Mouse (Mus musculus): ENCODE measurements around the gene Zfp580. TPM values are rescaled to one million over a fixed set of nuclear protein-coding genes. Genes with fewer than 3 reads are reported as not detected.
A peak's percentile ranks its signal among the peaks of the same experiment; 100 is the strongest.

Gene Zfp580
- polyA plus RNA-seq, 1 experiment from 2014 or later: 30.4 TPM

GRCm38 (mm10) chr7:5080815-5081214 lies 29.5 kb downstream of the Zfp580 start:
- Histone ChIP-seq H3K27me3 (replicated peaks; ENCODE audit: insufficient read depth, low read length) (no peaks in the 10 kb centered on the region), H3K36me3 (ENCODE audit: insufficient read depth, low read length) (peaks cover 21% of the 10 kb centered on the region; the same call in 1 of the 2 replicates), H3K27ac (ENCODE audit: low read length) (peak overlapping the region; percentile 90), H3K9ac (replicated peaks; ENCODE audit: low read depth) (peak overlapping the region; percentile 79), H3K4me1 (ENCODE audit: insufficient read depth, low read depth, low read length) (peaks cover 7% of the 10 kb centered on the region), H3K4me2 (replicated peaks; ENCODE audit: low read depth, low read length) (peak overlapping the region; percentile 70), H3K9me3 (ENCODE audit: low read length) (no peaks in the 10 kb centered on the region), H3K4me3 (ENCODE audit: low read depth, low read length) (peak overlapping the region; percentile 69)
- DNase-seq (ENCODE audit: low spot score) (no peak), ATAC-seq (no peak)
- 7% methylated on average over 6 of the region's 6 CpGs for WGBS
- no peak for TF ChIP-seq EP300 (IDR thresholded peaks at IDR 0.05)
- TF ChIP-seq CTCF (IDR thresholded peaks at IDR 0.05): no peak

DNA sequence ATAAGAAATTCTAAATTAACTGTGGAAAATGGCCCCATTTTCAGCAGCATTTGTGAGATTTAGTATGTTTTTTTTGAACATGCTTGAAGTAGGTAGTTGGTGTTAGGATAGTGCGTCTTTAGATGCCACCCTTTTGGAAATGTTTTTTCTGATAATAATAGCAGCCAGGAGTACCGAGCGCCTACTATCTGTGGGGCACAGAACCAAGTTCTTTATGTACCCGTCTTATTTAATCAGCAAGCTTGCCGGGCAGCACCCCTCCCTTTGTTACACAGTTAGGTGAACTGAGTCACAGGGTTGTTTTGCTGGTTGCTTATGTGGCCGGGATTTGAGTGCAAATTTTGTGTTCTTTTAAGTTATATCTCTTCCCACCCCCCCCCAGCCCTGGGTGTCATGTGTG lies 29.9 kb downstream of the Zfp580 start:
- no peaks in the 10 kb centered on the region for H3K27me3 ChIP-seq (replicated peaks; ENCODE audit: insufficient read depth, low read length)
- no peak for ATAC-seq
- H3K27ac ChIP-seq (ENCODE audit: low read length): no peak overlapping the region
- H3K9me3 ChIP-seq (ENCODE audit: low read length): no peaks in the 10 kb centered on the region
- TF ChIP-seq EP300 (IDR thresholded peaks at IDR 0.05): no peak
- TF ChIP-seq CTCF (IDR thresholded peaks at IDR 0.05): no peak
- no peak overlapping the region for H3K9ac ChIP-seq (replicated peaks; ENCODE audit: low read depth)
- 42% methylated on average over 6 of the region's 6 CpGs for WGBS
- H3K4me2 ChIP-seq (replicated peaks; ENCODE audit: low read depth, low read length): peak overlapping the region; percentile 70
- H3K36me3 ChIP-seq (ENCODE audit: insufficient read depth, low read length): peaks cover 18% of the 10 kb centered on the region; the same call in 1 of the 2 replicates
- DNase-seq (ENCODE audit: low spot score): no peak
- H3K4me1 ChIP-seq (ENCODE audit: insufficient read depth, low read depth, low read length): peaks cover 7% of the 10 kb centered on the region
- peak overlapping the region; percentile 69; the same call in 1 of the 2 replicates for H3K4me3 ChIP-seq (ENCODE audit: low read depth, low read length)

DNA sequence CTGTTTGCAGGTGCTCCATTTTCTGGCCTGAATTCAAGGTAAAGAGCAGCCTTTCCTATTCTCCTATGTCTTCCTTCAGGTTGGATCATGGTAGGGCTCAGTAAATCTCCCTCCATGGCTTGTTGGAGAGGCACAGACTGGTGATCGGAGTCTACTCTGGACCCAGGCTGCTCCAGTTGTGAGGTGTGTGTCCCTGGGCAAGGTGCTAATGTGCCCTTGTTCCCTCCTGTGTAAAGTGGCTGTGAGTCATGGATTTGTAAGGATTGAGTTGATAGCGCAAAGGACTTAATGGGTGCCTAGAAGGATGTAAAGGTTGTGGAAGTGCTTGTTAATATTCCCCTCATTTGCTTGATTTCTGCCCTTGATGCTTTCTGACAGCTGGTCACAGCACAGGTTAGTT lies 30.6 kb downstream of the Zfp580 start:
- Histone ChIP-seq H3K36me3 (ENCODE audit: insufficient read depth, low read length) (peaks cover 11% of the 10 kb centered on the region; the same call in 1 of the 2 replicates), H3K4me1 (ENCODE audit: insufficient read depth, low read depth, low read length) (peaks cover 7% of the 10 kb centered on the region), H3K27me3 (replicated peaks; ENCODE audit: insufficient read depth, low read length) (no peaks in the 10 kb centered on the region), H3K4me3 (ENCODE audit: low read depth, low read length) (no peak overlapping the region), H3K4me2 (replicated peaks; ENCODE audit: low read depth, low read length) (no peak overlapping the region), H3K27ac (ENCODE audit: low read length) (no peak overlapping the region), H3K9ac (replicated peaks; ENCODE audit: low read depth) (no peak overlapping the region), H3K9me3 (ENCODE audit: low read length) (no peaks in the 10 kb centered on the region)
- no peak for ATAC-seq
- WGBS: 78% methylated on average over 2 of the region's 2 CpGs
- DNase-seq (ENCODE audit: low spot score): peak; percentile 37
- TF ChIP-seq CTCF (IDR thresholded peaks at IDR 0.05) (no peak), EP300 (IDR thresholded peaks at IDR 0.05) (no peak)

DNA sequence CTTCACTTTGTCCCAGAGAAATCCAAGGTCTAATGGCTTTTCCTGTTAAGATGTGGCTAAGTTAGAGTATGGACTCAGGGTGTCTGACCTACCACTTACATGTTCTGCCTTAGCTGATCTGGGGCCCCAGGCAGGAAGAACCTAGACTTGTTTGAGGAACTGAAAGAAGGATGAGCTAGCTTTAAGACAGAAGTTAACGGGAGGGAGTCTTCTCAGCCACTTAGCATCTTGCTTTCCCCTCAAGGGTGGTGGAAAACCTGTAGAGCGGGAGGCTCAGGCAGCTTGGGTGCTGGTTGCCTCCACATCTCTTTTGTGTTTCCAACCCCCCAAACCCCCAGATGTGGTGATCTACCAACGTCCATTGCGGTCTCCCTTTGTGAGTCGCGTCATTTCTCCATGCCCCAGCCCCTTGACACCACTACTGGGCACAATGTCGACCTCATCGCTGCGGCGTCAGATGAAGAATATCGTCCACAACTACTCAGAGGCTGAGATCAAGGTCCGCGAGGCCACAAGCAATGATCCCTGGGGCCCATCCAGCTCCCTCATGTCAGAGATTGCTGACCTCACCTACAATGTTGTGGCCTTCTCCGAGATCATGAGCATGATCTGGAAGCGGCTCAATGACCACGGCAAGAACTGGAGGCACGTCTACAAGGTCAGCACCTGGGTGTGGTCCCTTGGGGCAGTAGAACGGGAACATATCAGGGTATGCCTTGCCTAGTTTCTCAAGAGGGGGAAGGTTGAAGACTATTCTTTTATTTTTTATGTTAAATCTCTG lies 32.2 kb downstream of the Zfp580 start:
- ATAC-seq: no peak
- Histone ChIP-seq H3K27ac (ENCODE audit: low read length) (no peak overlapping the region), H3K9ac (replicated peaks; ENCODE audit: low read depth) (no peak overlapping the region), H3K9me3 (ENCODE audit: low read length) (no peaks in the 10 kb centered on the region), H3K4me1 (ENCODE audit: insufficient read depth, low read depth, low read length) (peaks cover 7% of the 10 kb centered on the region), H3K27me3 (replicated peaks; ENCODE audit: insufficient read depth, low read length) (no peaks in the 10 kb centered on the region), H3K36me3 (ENCODE audit: insufficient read depth, low read length) (peaks cover 5% of the 10 kb centered on the region; the same call in 1 of the 2 replicates), H3K4me3 (ENCODE audit: low read depth, low read length) (no peak overlapping the region), H3K4me2 (replicated peaks; ENCODE audit: low read depth, low read length) (no peak overlapping the region)
- DNase-seq (ENCODE audit: low spot score): peak; percentile 38
- 87% methylated on average over 18 of the region's 18 CpGs for WGBS
- no peak for TF ChIP-seq CTCF (IDR thresholded peaks at IDR 0.05)
- TF ChIP-seq EP300 (IDR thresholded peaks at IDR 0.05): no peak

DNA sequence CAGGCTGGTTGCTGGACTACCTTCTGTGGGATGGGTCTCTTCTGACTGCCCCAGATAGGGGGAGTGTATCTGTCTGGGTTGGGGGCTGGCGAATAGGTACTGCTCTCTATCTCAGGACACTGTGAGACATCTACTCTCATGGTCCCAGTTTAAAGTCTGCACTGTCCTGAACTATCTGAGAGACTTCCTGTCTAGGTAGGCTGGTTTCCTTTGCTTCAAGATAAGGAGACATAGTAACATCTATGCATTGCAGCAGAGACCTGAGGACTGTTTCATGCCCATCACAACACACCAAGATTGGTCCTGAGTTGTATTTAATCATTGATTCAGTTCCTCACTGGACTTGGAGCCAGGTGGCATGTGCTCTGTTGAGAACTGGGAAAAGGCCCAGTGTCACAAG lies 34.2 kb downstream of the Zfp580 start:
- H3K4me1 ChIP-seq (ENCODE audit: insufficient read depth, low read depth, low read length): peaks cover 7% of the 10 kb centered on the region
- ATAC-seq (no peak), DNase-seq (ENCODE audit: low spot score) (no peak)
- H3K36me3 ChIP-seq (ENCODE audit: insufficient read depth, low read length): peaks cover 12% of the 10 kb centered on the region; the same call in 1 of the 2 replicates
- TF ChIP-seq EP300 (IDR thresholded peaks at IDR 0.05): no peak
- TF ChIP-seq CTCF (IDR thresholded peaks at IDR 0.05): no peak
- no peaks in the 10 kb centered on the region for H3K9me3 ChIP-seq (ENCODE audit: low read length)
- H3K27ac ChIP-seq (ENCODE audit: low read length): no peak overlapping the region
- no peak overlapping the region for H3K9ac ChIP-seq (replicated peaks; ENCODE audit: low read depth)
- no peak overlapping the region for H3K4me3 ChIP-seq (ENCODE audit: low read depth, low read length)
- WGBS: 100% methylated on average over 1 of the region's 1 CpGs
- H3K27me3 ChIP-seq (replicated peaks; ENCODE audit: insufficient read depth, low read length): no peaks in the 10 kb centered on the region
- H3K4me2 ChIP-seq (replicated peaks; ENCODE audit: low read depth, low read length): no peak overlapping the region

DNA sequence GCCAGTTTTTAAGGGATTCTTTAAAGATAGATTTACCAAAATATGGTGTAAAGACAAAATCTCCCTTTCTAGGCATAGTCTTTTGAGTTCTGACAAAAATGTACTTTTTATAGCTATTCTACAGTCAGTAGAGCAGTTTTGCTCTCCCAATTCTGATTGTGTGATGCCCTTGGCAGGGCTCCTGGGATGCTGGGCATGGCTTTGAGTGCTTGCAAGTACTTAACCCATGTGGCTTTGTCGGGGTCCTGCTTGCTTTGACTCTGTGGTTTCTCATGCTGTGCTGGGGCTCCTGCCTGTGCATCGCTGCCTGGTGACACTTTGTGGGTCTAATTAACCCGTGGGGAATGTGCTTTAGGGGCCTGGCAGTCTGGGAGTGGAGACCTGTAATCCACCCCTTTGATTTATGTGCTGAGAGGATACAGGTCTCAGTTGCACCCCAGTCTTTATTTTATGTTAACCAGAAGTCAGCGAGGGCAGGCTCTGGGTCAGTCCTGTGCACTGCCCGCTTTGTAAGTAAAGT lies 35.6 kb downstream of the Zfp580 start:
- H3K27me3 ChIP-seq (replicated peaks; ENCODE audit: insufficient read depth, low read length): no peaks in the 10 kb centered on the region
- no peak overlapping the region for H3K9ac ChIP-seq (replicated peaks; ENCODE audit: low read depth)
- peaks cover 12% of the 10 kb centered on the region; the same call in 1 of the 2 replicates for H3K36me3 ChIP-seq (ENCODE audit: insufficient read depth, low read length)
- no peak overlapping the region for H3K27ac ChIP-seq (ENCODE audit: low read length)
- H3K4me2 ChIP-seq (replicated peaks; ENCODE audit: low read depth, low read length): no peak overlapping the region
- ATAC-seq: no peak
- H3K4me3 ChIP-seq (ENCODE audit: low read depth, low read length): no peak overlapping the region
- H3K4me1 ChIP-seq (ENCODE audit: insufficient read depth, low read depth, low read length): no peaks in the 10 kb centered on the region; the same call in 1 of the 2 replicates
- H3K9me3 ChIP-seq (ENCODE audit: low read length): no peaks in the 10 kb centered on the region
- TF ChIP-seq EP300 (IDR thresholded peaks at IDR 0.05): no peak
- no peak for DNase-seq (ENCODE audit: low spot score)
- WGBS: 85% methylated on average over 5 of the region's 5 CpGs

Data from lung, postnatal 0 days (tissue).